Mouse (Mus musculus) G1E (cell line): ENCODE results near the gene Idh2.

Experiments
- CTCF ChIP-seq: IDR thresholded peaks from 2 replicates; pipeline ENCODE4 v1.5.1; 2012; ENCODE audit warnings: low read depth, low read length, inconsistent platforms, mixed read lengths
- GATA1 ChIP-seq: IDR thresholded peaks from 2 replicates; pipeline ENCODE4 v1.6.1; 2012; ENCODE audit warnings: borderline replicate concordance, low read length, inconsistent platforms, mixed read lengths
- POLR2AphosphoS5 ChIP-seq: IDR thresholded peaks from 2 replicates; pipeline ENCODE4 v1.6.1; 2012; ENCODE audit warnings: low read depth, low read length, inconsistent platforms; ENCODE audit not compliant: insufficient replicate concordance
- TAL1 ChIP-seq: conservative IDR thresholded peaks from 2 replicates; pipeline ENCODE4 v1.6.1; 2012; ENCODE audit warnings: low read depth, low read length, inconsistent platforms, mixed read lengths

GRCm38 (mm10) chr7:80063244-80063643 lies 51.9 kb downstream of the Idh2 start:
- no peak for TF ChIP-seq CTCF
- TF ChIP-seq GATA1, result no peak
- no peak for TF ChIP-seq TAL1
- TF ChIP-seq POLR2AphosphoS5, result no peak
